Mouse (Mus musculus): ENCODE measurements around the gene Cyfip2.

The Cyfip2 gene

DNA sequence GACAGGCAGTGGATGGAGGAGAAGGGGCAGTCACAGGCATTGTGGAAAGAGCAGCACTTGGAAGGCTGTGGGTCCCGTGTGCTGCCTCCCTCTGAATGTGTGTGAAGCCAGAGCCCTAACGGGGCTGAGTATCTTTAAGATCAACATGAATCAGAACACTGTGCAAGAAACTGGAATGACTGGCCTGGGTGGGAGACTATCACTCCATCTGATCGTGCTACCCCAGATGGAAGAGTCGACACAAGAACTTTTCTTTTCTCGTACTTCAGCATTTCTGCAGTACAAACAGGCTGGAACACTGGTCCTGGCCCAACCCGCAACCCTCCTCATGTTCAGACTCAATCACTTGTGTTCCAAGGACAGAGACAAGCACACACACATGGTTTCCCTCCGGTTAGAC is 144.2 kb downstream of the Cyfip2 start:
- TF ChIP-seq GATA4 (IDR thresholded peaks at IDR 0.05; ENCODE audit: insufficient replicate concordance, low read length), result no peak

DNA sequence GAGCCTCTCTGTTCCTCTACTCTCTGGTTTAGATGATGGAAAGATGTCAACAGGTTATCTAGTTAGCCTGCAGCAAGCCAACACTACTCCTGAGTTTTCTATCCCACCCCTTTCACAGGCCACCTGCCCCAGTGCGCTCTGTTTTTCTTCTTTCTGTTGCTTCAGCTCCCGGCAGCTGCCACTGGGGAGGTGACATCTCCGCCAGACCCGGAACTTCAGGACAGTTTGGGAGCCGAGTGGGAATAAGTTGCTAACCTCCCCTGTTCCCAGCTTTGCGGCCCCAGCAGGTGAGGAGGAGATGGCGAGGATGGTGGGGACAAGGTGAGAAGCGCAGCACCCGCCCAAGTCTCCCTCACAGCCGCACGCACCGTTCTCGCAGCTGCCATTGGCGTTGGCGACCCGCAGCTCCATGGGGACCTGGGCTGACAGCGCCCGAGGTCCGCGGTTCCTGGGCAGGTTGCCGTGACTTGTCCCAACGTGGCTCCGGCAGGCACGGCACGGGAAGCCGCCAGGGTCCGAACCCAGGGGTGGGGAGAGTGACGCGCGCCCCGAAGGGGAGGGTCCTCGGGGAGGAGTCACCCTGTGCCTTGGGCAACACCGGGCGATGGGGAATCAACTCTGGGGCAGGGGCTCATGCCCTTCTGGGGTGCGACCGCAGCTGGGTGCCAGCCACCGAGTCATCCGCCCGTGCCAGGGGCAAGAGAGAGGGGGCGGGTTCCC is 146.6 kb downstream of the Cyfip2 start, which contains the start of gene Nipal4:
TSS of gene Nipal4 (minus strand) at position 643 of the 720 bp plus-strand sequence.
- TF ChIP-seq GATA4 (IDR thresholded peaks at IDR 0.05; ENCODE audit: insufficient replicate concordance, low read length), result no peak

DNA sequence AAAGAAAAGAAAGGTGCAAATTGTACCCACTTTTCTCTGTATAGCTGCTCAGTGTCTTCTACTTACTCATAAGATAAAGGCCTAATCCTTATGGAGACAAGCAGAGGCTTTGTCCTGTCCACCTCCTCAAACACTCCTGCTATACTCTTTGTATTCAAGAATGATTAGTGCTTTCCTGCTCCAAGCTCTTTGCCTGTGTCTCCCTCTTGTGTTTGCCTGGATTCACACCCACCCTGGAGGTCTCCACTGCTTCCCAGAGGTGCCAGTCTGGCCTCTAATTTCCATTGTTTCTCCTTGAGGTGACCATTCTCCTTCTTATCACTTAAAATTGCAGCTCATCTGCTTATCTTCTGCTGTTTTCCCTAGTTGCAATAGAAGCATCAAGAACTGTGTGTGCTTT is 155.2 kb downstream of the Cyfip2 start:
- TF ChIP-seq GATA4 (IDR thresholded peaks at IDR 0.05; ENCODE audit: insufficient replicate concordance, low read length), result no peak

DNA sequence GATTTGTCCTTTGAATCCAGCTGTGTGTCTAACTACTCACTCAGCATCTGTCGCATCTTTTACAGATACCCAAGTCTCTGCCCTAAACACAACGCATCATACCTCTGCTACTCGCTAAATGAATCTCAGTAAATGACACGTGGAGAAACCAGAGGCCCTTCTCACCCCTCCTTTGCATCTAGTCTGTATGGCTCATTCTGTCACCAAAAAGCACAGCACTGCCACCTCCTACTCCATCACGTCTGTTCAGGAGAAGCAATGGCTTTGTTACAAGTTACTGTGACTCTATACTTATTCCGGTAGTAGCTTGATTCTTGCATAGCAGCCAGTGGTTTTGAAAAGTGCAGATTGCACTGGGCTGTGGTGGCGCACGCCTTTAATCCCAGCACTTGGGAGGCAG is 155.7 kb downstream of the Cyfip2 start:
- TF ChIP-seq GATA4 (IDR thresholded peaks at IDR 0.05; ENCODE audit: insufficient replicate concordance, low read length), result no peak

DNA sequence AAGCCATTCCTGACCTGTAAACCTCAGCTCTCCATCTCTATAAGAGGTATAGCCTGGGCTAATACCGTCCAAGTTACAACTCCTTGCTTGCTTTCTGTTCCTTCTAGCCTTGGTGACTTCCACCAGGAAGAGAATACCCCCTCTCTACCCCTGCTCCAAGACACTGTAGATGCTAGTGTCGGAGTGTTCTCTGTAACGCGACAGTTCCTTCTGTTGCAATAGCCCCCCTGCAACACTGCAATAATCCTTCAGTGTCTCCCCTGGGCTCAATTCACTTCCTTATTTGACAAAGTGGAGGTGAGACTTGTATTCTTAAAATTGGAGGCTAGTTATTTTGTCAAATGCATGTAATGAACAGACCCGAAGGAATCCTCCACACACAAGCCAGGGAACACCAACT is 166.0 kb downstream of the Cyfip2 start:
- no peak for TF ChIP-seq GATA4 (IDR thresholded peaks at IDR 0.05; ENCODE audit: insufficient replicate concordance, low read length)

DNA sequence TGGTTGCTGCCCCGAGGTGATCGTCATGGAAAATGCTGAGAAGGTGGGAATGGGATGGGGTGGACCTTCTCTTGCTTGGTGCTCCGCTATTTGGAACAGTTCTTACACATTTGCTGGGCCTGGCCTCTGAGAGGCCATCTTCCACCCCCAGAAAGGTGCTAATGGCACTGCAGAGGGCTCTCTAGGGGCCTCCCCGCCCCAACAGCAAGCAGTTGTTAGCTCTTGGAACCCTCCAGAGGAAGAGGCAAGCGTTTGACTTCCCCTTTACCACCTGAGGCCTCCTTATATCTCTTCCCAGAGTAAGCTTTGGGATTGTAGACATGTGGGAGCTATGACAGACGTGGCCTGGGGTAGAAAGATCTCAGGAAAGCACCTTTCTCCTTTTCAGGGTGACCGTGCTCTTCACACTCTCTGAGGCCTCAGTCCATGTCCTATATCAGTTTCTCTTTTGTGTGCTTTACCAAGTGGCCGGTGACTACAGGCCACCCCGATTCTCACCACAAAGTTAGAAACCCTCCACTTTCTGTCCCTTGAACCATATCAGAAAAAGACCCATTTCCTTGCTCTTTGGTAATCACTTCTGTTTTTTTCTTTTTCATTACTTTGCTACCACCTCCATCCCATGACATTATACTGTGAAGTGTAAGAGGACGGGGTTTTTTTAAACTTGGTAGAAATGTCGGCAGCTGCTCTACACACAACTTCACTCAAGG is 167.3 kb downstream of the Cyfip2 start:
- TF ChIP-seq GATA4 (IDR thresholded peaks at IDR 0.05; ENCODE audit: insufficient replicate concordance, low read length), result no peak

All from liver, adult (tissue).